Mouse (Mus musculus) cortical plate, adult 2 months (tissue): ENCODE results near the gene Sesn1.

Experiments used
- CTCF ChIP-seq: fragments of 200-500 bp; IDR thresholded peaks from 2 replicates; pipeline ENCODE4 v1.5.1; 2011; ENCODE audit warnings: mild to moderate bottlenecking, control low read depth, low read length; ENCODE audit not compliant: insufficient read depth; ENCODE audit errors: extremely low read depth
- POLR2A ChIP-seq: fragments of 200-500 bp; IDR thresholded peaks from 2 replicates; pipeline ENCODE4 v1.6.1; 2011; ENCODE audit warnings: mild to moderate bottlenecking, low read length, control low read depth; ENCODE audit not compliant: insufficient read depth; ENCODE audit errors: extremely low read depth

- TF ChIP-seq POLR2A (no peak), CTCF (no peak)
Observed at GRCm38 (mm10) chr10:41825041-41825440, 15.3 kb downstream of the Sesn1 start.
